In the genomic region with DNA sequence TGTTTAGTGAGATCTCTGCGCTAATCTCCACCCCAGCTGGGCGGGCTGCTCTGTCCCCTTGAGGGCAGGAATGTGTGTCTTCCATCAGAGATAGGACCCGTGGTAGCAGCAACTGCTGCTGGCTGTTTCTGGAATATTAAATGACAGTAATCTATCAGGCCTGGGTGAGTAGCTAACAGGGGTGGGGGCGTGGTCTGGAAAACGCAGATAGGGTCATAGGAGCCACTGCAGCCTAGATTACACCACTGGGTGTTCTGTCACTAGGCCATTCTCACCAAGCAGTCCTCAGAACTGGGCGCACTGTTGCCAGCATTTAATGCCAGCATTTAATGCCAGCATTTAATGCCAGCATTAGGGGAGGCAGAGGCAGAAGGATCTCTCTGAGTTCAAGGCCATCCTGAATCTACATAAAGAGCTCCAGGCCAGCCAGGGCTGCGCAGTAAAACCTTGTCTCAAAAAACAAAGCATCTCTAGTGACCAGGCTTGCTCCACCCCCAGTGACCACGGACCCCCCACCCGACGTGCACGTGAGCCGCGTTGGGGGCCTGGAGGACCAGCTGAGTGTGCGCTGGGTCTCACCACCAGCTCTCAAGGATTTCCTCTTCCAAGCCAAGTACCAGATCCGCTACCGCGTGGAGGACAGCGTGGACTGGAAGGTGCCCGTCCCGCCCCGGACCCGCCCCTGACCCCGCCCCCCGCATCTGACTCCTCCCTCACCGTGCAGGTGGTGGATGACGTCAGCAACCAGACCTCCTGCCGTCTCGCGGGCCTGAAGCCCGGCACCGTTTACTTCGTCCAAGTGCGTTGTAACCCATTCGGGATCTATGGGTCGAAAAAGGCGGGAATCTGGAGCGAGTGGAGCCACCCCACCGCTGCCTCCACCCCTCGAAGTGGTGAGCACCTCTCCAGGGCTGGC, we compare ENCODE assay signal across 8 mouse cellular contexts. TPM values are rescaled to one million over a fixed set of nuclear protein-coding genes. Genes with fewer than 3 reads are reported as not detected.
DNase-seq lines count a peak whose midpoint lies in the region; ATAC-seq and TF ChIP-seq lines count a peak whose summit lies in the region.

No protein-coding gene starts in this region.

- H3K4me2 ChIP-seq in kidney, postnatal 0 days (ENCODE audit: low read length): peak overlapping the region; percentile 23; the same call in 1 of the 2 replicates
- peak overlapping the region; percentile 21 for H3K4me2 ChIP-seq in midbrain, embryonic 14.5 days (ENCODE audit: low read length)

- no peaks in the 10 kb centered on the region; the same call in 1 of the 2 replicates for H3K27me3 ChIP-seq in thymus, adult 2 months (ENCODE audit: control insufficient read depth, insufficient read depth, low read length)
- peaks cover 55% of the 10 kb centered on the region for H3K27me3 ChIP-seq in kidney, postnatal 0 days (ENCODE audit: insufficient read depth, low read length)
- peaks cover 78% of the 10 kb centered on the region for H3K27me3 ChIP-seq in midbrain, embryonic 14.5 days (ENCODE audit: control insufficient read depth, insufficient read depth, low read length)

- no peak overlapping the region for H3K4me3 ChIP-seq in thymus, adult 2 months (ENCODE audit: control insufficient read depth, insufficient read depth, low read length)
- H3K4me3 ChIP-seq in kidney, postnatal 0 days (replicated peaks; ENCODE audit: low read depth, low read length): no peak overlapping the region
- H3K4me3 ChIP-seq in midbrain, embryonic 14.5 days (replicated peaks; ENCODE audit: low read depth, low read length): peak overlapping the region; percentile 12; the same call in 1 of the 2 replicates

- H3K27ac ChIP-seq in thymus, adult 2 months (ENCODE audit: control insufficient read depth, insufficient read depth, low read length): no peak overlapping the region
- H3K27ac ChIP-seq in kidney, postnatal 0 days: no peak overlapping the region
- H3K27ac ChIP-seq in midbrain, embryonic 14.5 days (replicated peaks; ENCODE audit: low read depth, low read length): no peak overlapping the region

- no peak overlapping the region for H3K9ac ChIP-seq in kidney, postnatal 0 days (ENCODE audit: low read depth, low read length)
- H3K9ac ChIP-seq in midbrain, embryonic 14.5 days (replicated peaks; ENCODE audit: low read length): no peak overlapping the region

- no peak for TF ChIP-seq CTCF in thymus, adult 2 months (IDR thresholded peaks at IDR 0.05; ENCODE audit: borderline replicate concordance, control insufficient read depth, extremely low read depth, insufficient read depth, low read length, poor library complexity)
- no peak for TF ChIP-seq CTCF in kidney, postnatal 0 days (IDR thresholded peaks at IDR 0.05; ENCODE audit: low read depth)

- H3K9me3 ChIP-seq in kidney, postnatal 0 days (replicated peaks; ENCODE audit: low read length): no peaks in the 10 kb centered on the region
- no peaks in the 10 kb centered on the region; the same call in 1 of the 2 replicates for H3K9me3 ChIP-seq in midbrain, embryonic 14.5 days (ENCODE audit: control insufficient read depth, low read length)

- peak; percentile 71 to 79 for DNase-seq in cerebellum, adult 18-20 months
- DNase-seq in cerebellum, postnatal 4 days (ENCODE audit: low spot score in 2 of 2): no peak
- peak; percentile 39 for DNase-seq in thymus, adult 2 months
- DNase-seq in thymus, postnatal 25 days: no peak
- DNase-seq in kidney, postnatal 0 days (ENCODE audit: low spot score): no peak
- no peak for DNase-seq in midbrain, embryonic 14.5 days
- no peak for DNase-seq in adrenal gland, adult 8-10 months
- no peak for DNase-seq in left cerebral cortex, adult 8-10 months (ENCODE audit: low spot score in 2 of 2)

- no peaks in the 10 kb centered on the region for H3K36me3 ChIP-seq in thymus, adult 2 months (ENCODE audit: control insufficient read depth, insufficient read depth, low read length)
- H3K36me3 ChIP-seq in kidney, postnatal 0 days (ENCODE audit: insufficient read depth, low read length): no peaks in the 10 kb centered on the region
- H3K36me3 ChIP-seq in midbrain, embryonic 14.5 days (ENCODE audit: control insufficient read depth, insufficient read depth, low read length): peaks cover 5% of the 10 kb centered on the region

- peaks cover 16% of the 10 kb centered on the region for H3K4me1 ChIP-seq in thymus, adult 2 months (replicated peaks; ENCODE audit: control insufficient read depth, insufficient read depth, low read length)
- peaks cover 13% of the 10 kb centered on the region for H3K4me1 ChIP-seq in kidney, postnatal 0 days (replicated peaks; ENCODE audit: insufficient read depth, low read length)
- peaks cover 6% of the 10 kb centered on the region; the same call in 1 of the 2 replicates for H3K4me1 ChIP-seq in midbrain, embryonic 14.5 days (ENCODE audit: control insufficient read depth, insufficient read depth, low read length)

- 16% methylated on average over 39 of the region's 39 CpGs for WGBS in thymus, adult 2 months
- 12% methylated on average over 39 of the region's 39 CpGs for WGBS in kidney, postnatal 0 days
- 6% methylated on average over 39 of the region's 39 CpGs for WGBS in midbrain, embryonic 14.5 days

- TF ChIP-seq POLR2A in thymus, adult 2 months (IDR thresholded peaks at IDR 0.05; ENCODE audit: control insufficient read depth, extremely low read depth, insufficient read depth, low read length, poor library complexity): no peak

- no peak for ATAC-seq in kidney, postnatal 0 days (replicated peaks; ENCODE audit: low FRiP score, low read depth)
- no peak for ATAC-seq in midbrain, embryonic 14.5 days (ENCODE audit: low FRiP score, low TSS enrichment)

RNA-seq across cellular contexts. Expression of a gene that starts 5.9 kb away (rescaled TPM):
- polyA plus RNA-seq in thymus, adult 2 months (2012; rRNA removed): 196 and 227 TPM in 2 replicates
- 140 TPM in 2 replicates for polyA plus RNA-seq in kidney, postnatal 0 days (2015; fragmentation: Nextera tagmentation; extraction: Ambion mirVana)
- polyA plus RNA-seq in midbrain, embryonic 14.5 days (2014; fragmentation: Nextera tagmentation; extraction: Ambion mirVana): 152 and 190 TPM in 2 replicates
- total RNA-seq in adrenal gland, adult 8-10 months (2022): 100 to 1,000 TPM; 126 to 165 (median 148) TPM
- 100 to 1,000 TPM; 103 to 117 (median 109) TPM for total RNA-seq in left cerebral cortex, adult 8-10 months (2022)

RNA-seq across cellular contexts. Expression of a gene that starts 7.7 kb away (rescaled TPM):
- polyA plus RNA-seq in thymus, adult 2 months (2012; rRNA removed): 0.59 and 0.70 TPM in 2 replicates
- polyA plus RNA-seq in kidney, postnatal 0 days (2015; fragmentation: Nextera tagmentation; extraction: Ambion mirVana): 31.3 and 33.7 TPM in 2 replicates
- polyA plus RNA-seq in midbrain, embryonic 14.5 days (2014; fragmentation: Nextera tagmentation; extraction: Ambion mirVana): 2.1 and 3.0 TPM in 2 replicates
- 1 to 10 TPM in 1 of 4 experiments, under 1 TPM in 2, not detected in 1; 0.51 to 1.5 (median 0.59) TPM for total RNA-seq in adrenal gland, adult 8-10 months (2022)
- total RNA-seq in left cerebral cortex, adult 8-10 months (2022): 1 to 10 TPM in 2 of 4 experiments, under 1 TPM in 2; 0.94 to 1.6 (median 1.2) TPM

RNA-seq across cellular contexts. Expression of a gene that starts 10.0 kb away (rescaled TPM):
- 731 and 765 TPM in 2 replicates for polyA plus RNA-seq in thymus, adult 2 months (2012; rRNA removed)
- 1,111 and 1,265 TPM in 2 replicates for polyA plus RNA-seq in kidney, postnatal 0 days (2015; fragmentation: Nextera tagmentation; extraction: Ambion mirVana)
- 696 and 821 TPM in 2 replicates for polyA plus RNA-seq in midbrain, embryonic 14.5 days (2014; fragmentation: Nextera tagmentation; extraction: Ambion mirVana)
- 1,000 to 10,000 TPM; 1,217 to 1,378 (median 1,304) TPM for total RNA-seq in adrenal gland, adult 8-10 months (2022)
- 1,000 to 10,000 TPM in 1 of 4 experiments, 100 to 1,000 TPM in 3; 847 to 1,003 (median 930) TPM for total RNA-seq in left cerebral cortex, adult 8-10 months (2022)

RNA-seq across cellular contexts. Expression of a gene that starts 13.5 kb away (rescaled TPM):
- polyA plus RNA-seq in thymus, adult 2 months (2012; rRNA removed): 0.39 and 0.73 TPM in 2 replicates
- 3.0 and 3.5 TPM in 2 replicates for polyA plus RNA-seq in kidney, postnatal 0 days (2015; fragmentation: Nextera tagmentation; extraction: Ambion mirVana)
- 104 and 143 TPM in 2 replicates for polyA plus RNA-seq in midbrain, embryonic 14.5 days (2014; fragmentation: Nextera tagmentation; extraction: Ambion mirVana)
- 10 to 100 TPM; 27.2 to 44.6 (median 31.0) TPM for total RNA-seq in adrenal gland, adult 8-10 months (2022)
- total RNA-seq in left cerebral cortex, adult 8-10 months (2022): 100 to 1,000 TPM; 271 to 280 (median 273) TPM

RNA-seq across cellular contexts. Expression of a gene that starts 23.9 kb away (rescaled TPM):
- polyA plus RNA-seq in thymus, adult 2 months (2012; rRNA removed): 43.1 and 44.6 TPM in 2 replicates
- 19.1 and 19.5 TPM in 2 replicates for polyA plus RNA-seq in kidney, postnatal 0 days (2015; fragmentation: Nextera tagmentation; extraction: Ambion mirVana)
- 24.2 and 27.2 TPM in 2 replicates for polyA plus RNA-seq in midbrain, embryonic 14.5 days (2014; fragmentation: Nextera tagmentation; extraction: Ambion mirVana)
- total RNA-seq in adrenal gland, adult 8-10 months (2022): 10 to 100 TPM; 27.3 to 35.8 (median 30.6) TPM
- 10 to 100 TPM; 39.1 to 42.8 (median 40.4) TPM for total RNA-seq in left cerebral cortex, adult 8-10 months (2022)

Comparison
In these comparisons a context has a peak if more than half of its experiments do, and no peak if none do; other contexts are left out.
1. DNase-seq: peak in cerebellum, adult 18-20 months (2 of 2) and thymus, adult 2 months (single experiment); none in cerebellum, postnatal 4 days (0 of 2), thymus, postnatal 25 days (single experiment), kidney, postnatal 0 days (single experiment), midbrain, embryonic 14.5 days (single experiment), adrenal gland, adult 8-10 months (single experiment) and left cerebral cortex, adult 8-10 months (0 of 2).